Mouse (Mus musculus): ENCODE measurements around the gene Nsg2. TPM values are rescaled to one million over a fixed set of nuclear protein-coding genes. Genes with fewer than 3 reads are reported as not detected.

Nsg2 gene
- total RNA-seq, 2 experiments from 2014 or later: 605 to 615 TPM

GRCm38 (mm10) chr11:32013561-32013960, 13.3 kb downstream of the Nsg2 start:
- H3K27ac ChIP-seq: no peak overlapping the region
- intact Hi-C loops (cut with DNase I): no loop called here
- DNase-seq (ENCODE audit: extremely low spot score in 1 of 2, low spot score in 2 of 2): no peak
- no peak overlapping the region for H3K4me3 ChIP-seq
- no peak for TF ChIP-seq CTCF (IDR thresholded peaks at IDR 0.05)

GRCm38 (mm10) chr11:32018201-32018600, 17.9 kb downstream of the Nsg2 start:
- H3K4me3 ChIP-seq: no peak overlapping the region
- peak overlapping the region; percentile 47 for H3K27ac ChIP-seq
- no peak for TF ChIP-seq CTCF (IDR thresholded peaks at IDR 0.05)
- DNase-seq (ENCODE audit: extremely low spot score in 1 of 2, low spot score in 2 of 2): no peak
- intact Hi-C loops (cut with DNase I): no loop called here

GRCm38 (mm10) chr11:32020031-32020965, 20.0 kb downstream of the Nsg2 start:
- intact Hi-C loops (cut with DNase I): no loop called here
- TF ChIP-seq CTCF (IDR thresholded peaks at IDR 0.05): no peak
- H3K27ac ChIP-seq: peak overlapping the region; percentile 77
- DNase-seq (ENCODE audit: extremely low spot score in 1 of 2, low spot score in 2 of 2): peak in 1 of 2 experiments; percentile 56
- no peak overlapping the region for H3K4me3 ChIP-seq

GRCm38 (mm10) chr11:32026634-32027033, 26.4 kb downstream of the Nsg2 start:
- H3K27ac ChIP-seq: peak overlapping the region; percentile 83
- intact Hi-C loops (cut with DNase I): loop anchor here (5.0 kb wide), 1 partner anchor 36 kb away; no protein-coding TSS in a partner anchor
- no peak for TF ChIP-seq CTCF (IDR thresholded peaks at IDR 0.05)
- no peak for DNase-seq (ENCODE audit: extremely low spot score in 1 of 2, low spot score in 2 of 2)
- no peak overlapping the region for H3K4me3 ChIP-seq

- Histone ChIP-seq H3K4me3 (no peak overlapping the region), H3K27ac (peak overlapping the region; percentile 83)
- no peak for TF ChIP-seq CTCF (IDR thresholded peaks at IDR 0.05)
- DNase-seq (ENCODE audit: extremely low spot score in 1 of 2, low spot score in 2 of 2): peak in 1 of 2 experiments; percentile 37
- intact Hi-C loops (cut with DNase I): loop anchor here (5.0 kb wide), 1 partner anchor 35 kb away; no protein-coding TSS in a partner anchor
Observed at GRCm38 (mm10) chr11:32027474-32028342, 27.4 kb downstream of the Nsg2 start.

GRCm38 (mm10) chr11:32028605-32029004, 28.3 kb downstream of the Nsg2 start:
- TF ChIP-seq CTCF (IDR thresholded peaks at IDR 0.05): no peak
- no peak overlapping the region for H3K4me3 ChIP-seq
- intact Hi-C loops (cut with DNase I): loop anchor here (5.0 kb wide), 1 partner anchor 34 kb away; no protein-coding TSS in a partner anchor
- no peak for DNase-seq (ENCODE audit: extremely low spot score in 1 of 2, low spot score in 2 of 2)
- peak overlapping the region; percentile 83; the same call in 1 of the 2 replicates for H3K27ac ChIP-seq

- no peak for DNase-seq (ENCODE audit: extremely low spot score in 1 of 2, low spot score in 2 of 2)
- intact Hi-C loops (cut with DNase I): loop anchor here (5.0 kb wide), 1 partner anchor 33 kb away; no protein-coding TSS in a partner anchor
- peak overlapping the region; percentile 5; the same call in 1 of the 2 replicates for H3K27ac ChIP-seq
- no peak for TF ChIP-seq CTCF (IDR thresholded peaks at IDR 0.05)
- H3K4me3 ChIP-seq: no peak overlapping the region
Observed at GRCm38 (mm10) chr11:32029356-32029755, 29.1 kb downstream of the Nsg2 start.

GRCm38 (mm10) chr11:32031396-32031795, 31.1 kb downstream of the Nsg2 start:
- TF ChIP-seq CTCF (IDR thresholded peaks at IDR 0.05): no peak
- no peak for DNase-seq (ENCODE audit: extremely low spot score in 1 of 2, low spot score in 2 of 2)
- intact Hi-C loops (cut with DNase I): no loop called here
- no peak overlapping the region for H3K27ac ChIP-seq
- no peak overlapping the region for H3K4me3 ChIP-seq

- no peak for TF ChIP-seq CTCF (IDR thresholded peaks at IDR 0.05)
- intact Hi-C loops (cut with DNase I): no loop called here
- Histone ChIP-seq H3K27ac (no peak overlapping the region), H3K4me3 (no peak overlapping the region)
- DNase-seq (ENCODE audit: extremely low spot score in 1 of 2, low spot score in 2 of 2): no peak
Observed at GRCm38 (mm10) chr11:32032053-32032452, 31.8 kb downstream of the Nsg2 start.

- DNase-seq (ENCODE audit: extremely low spot score in 1 of 2, low spot score in 2 of 2): no peak
- peak overlapping the region; percentile 66 for H3K27ac ChIP-seq
- no peak for TF ChIP-seq CTCF (IDR thresholded peaks at IDR 0.05)
- no peak overlapping the region for H3K4me3 ChIP-seq
- intact Hi-C loops (cut with DNase I): no loop called here
Observed at GRCm38 (mm10) chr11:32035831-32036230, 35.6 kb downstream of the Nsg2 start.

- Histone ChIP-seq H3K27ac (no peak overlapping the region), H3K4me3 (no peak overlapping the region)
- TF ChIP-seq CTCF (IDR thresholded peaks at IDR 0.05): no peak
- intact Hi-C loops (cut with DNase I): no loop called here
- no peak for DNase-seq (ENCODE audit: extremely low spot score in 1 of 2, low spot score in 2 of 2)
Observed at GRCm38 (mm10) chr11:32039656-32040055, 39.4 kb downstream of the Nsg2 start.
